Mouse (Mus musculus): ENCODE results near the gene Cdc42ep2. TPM values are rescaled to one million over a fixed set of nuclear protein-coding genes. Genes with fewer than 3 reads are reported as not detected.

Cdc42ep2 gene
- 10 to 100 TPM; 11.4 TPM for total RNA-seq (2021)
- long read RNA-seq, experiment 1, transcript Cdc42ep2-201 (2 exons, 3,411 nt) = major isoform, 13 of 17 reads
- long read RNA-seq, experiment 1, partial matches to known transcripts = 0 of 17 reads
- long read RNA-seq, experiment 1, other reads (novel, unspliced or antisense) = 4 of 17 reads
- long read RNA-seq, experiment 2, transcript Cdc42ep2-201 (2 exons, 3,411 nt) = major isoform, 36 of 38 reads
- long read RNA-seq, experiment 2, partial matches to known transcripts = 0 of 38 reads
- long read RNA-seq, experiment 2, other reads (novel, unspliced or antisense) = 2 of 38 reads

DNA sequence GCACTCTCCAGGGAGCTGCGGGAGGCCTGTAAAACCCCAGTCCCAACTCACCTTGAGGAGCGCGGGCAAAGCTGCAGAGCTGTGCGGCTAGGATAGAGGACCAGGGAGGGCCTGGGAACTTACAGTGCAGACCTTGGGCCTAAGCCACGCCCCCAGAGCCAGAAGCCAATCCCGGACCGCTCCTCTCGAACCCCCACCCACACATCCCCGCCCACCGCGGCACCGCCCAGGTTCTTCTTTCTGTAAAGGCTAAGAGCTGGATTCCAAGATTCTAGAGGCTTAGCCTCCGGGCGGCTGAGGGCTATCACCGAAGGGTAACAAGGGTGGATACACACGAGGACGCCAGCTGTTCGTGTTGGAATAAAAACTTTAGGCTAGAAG is at the start of gene Cdc42ep2:
TSS of gene Cdc42ep2 (minus strand) at position 104 of the 381 bp plus-strand sequence.
- peak; percentile 86 to 90 for DNase-seq (ENCODE audit: low spot score in 2 of 2)

DNA sequence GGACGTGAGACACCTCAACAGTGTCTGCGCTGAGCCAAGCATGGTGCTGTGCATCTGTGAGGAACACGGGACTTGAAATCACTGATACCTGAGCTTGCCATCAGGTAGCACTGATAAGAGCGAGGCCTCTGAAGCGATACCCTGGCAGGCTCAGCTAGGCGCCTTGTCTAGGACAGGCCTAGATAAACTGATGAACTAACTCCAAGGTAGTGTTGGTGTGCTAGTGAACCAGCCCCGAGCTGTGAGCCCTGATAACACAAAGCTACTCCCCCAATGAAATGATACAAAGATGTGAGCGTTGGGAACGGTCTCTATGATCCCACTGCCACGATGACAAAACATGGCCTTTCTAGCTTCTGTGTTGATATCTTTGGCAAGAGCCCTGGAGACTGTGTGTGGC is 43.0 kb upstream of the Cdc42ep2 start:
- no peak for DNase-seq (ENCODE audit: low spot score in 2 of 2)

DNA sequence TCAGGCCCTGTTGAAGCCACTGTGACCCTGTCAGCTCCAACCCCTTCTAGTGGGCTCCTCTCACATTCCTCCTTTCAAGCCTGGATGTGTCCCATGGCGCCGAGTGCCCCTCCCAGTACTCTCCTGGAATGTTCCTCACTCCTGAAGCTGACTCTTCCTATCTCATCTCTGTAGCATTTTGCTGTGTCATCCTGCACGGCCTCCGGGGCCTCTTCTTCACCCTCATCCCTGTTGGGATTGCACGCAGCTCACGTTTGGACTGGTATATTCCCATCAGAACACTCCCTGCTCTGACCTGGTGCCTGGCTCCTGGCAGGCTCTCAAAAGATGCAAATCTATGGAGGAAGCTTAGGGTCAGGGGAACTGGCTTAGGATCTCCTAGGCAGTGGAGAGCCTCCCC is 42.2 kb upstream of the Cdc42ep2 start:
- no peak for DNase-seq (ENCODE audit: low spot score in 2 of 2)

DNA sequence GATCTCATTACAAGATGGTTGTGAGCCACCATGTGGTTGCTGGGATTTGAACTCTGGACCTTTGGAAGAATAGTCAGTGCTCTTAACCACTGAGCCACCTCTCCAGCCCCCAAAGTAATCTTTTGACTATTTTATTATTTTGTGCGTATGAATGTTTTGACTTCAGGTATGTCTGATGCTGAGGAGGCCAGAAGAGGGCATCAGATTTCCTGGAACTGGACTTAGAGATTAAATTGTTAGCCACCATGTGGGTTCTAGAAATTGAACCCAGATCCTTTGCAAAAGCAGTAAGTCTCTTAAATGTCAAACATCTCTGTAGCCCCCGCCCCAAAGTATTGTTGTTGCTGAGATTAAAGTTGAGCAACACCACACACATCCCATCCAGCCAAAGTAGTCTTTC is 41.3 kb upstream of the Cdc42ep2 start:
- DNase-seq (ENCODE audit: low spot score in 2 of 2) = no peak

DNA sequence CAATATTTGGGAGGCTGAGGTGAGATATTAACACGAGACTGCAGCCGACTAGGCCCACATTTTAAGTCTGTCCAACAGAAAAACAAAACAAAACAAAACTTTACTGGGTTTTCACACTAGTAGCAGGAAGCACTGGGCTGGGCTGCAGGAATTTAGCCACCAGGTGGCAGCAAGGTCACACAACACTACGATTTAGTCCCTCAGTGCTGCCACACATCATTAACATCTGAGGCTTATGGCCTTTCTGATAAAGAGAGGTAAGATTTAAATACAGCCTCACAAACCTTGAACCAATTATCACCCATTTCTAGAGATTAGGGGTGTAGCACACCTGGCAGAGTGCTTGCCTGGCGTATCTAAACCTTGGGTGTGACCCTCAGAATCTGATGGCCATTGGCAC is 40.7 kb upstream of the Cdc42ep2 start:
- DNase-seq (ENCODE audit: low spot score in 2 of 2) = peak in 1 of 2 experiments; percentile 56

DNA sequence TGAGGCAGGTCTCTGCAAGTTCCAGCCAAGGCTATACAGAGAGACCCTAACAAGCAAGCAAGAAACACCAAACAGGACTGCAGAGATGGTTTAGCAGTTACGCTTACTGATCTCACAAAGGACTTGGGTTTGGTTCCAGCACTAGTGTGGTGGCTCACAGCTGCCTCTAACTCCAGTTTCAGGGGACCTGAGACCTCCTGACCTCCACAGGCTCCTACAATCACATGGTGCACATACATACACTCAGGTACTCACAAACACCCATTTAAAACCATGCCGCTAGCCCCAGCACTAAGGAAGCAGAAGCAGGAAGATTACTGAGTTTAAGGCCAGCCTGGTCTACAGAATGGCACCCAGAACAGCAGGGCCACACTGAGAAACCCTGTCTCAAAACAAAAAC is 40.2 kb upstream of the Cdc42ep2 start:
- DNase-seq (ENCODE audit: low spot score in 2 of 2) = no peak

DNA sequence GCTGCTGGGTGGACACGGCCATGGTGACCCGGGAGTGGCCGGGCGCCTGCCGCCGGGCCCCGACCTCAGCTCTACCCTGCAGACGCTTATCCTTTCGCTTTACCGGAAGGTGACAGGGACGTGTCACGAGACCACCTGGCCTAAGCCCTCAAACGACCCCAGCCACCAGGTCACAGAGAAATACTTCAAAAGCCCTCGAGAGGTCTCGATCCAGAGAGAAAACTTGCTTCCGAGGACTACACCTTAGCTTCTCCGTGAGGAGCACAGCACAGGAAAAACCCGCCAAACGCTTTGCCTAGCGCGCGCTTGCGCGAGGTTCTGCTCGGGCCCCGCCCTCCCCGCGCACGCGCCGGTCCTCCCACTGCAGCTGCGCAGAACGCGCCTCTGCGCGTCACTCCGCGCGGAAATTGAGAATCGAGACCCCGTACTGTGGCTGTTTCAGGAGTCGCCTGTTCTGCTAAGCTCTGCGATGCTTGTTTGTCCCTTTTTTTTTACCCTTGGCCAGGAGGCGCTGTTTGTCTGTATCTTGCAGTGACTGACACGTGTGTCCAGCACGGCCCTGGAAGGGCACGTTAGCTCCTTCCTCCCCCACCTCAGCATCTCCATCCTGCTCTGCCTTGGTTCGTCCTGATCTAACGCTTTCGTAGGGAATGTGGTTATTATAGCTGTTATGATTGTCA is 39.4 kb upstream of the Cdc42ep2 start, which contains the start of gene Pola2:
TSS of gene Pola2 (minus strand) at position 320 of the 680 bp plus-strand sequence.
- DNase-seq (ENCODE audit: low spot score in 2 of 2) = peak; percentile 72 to 78

DNA sequence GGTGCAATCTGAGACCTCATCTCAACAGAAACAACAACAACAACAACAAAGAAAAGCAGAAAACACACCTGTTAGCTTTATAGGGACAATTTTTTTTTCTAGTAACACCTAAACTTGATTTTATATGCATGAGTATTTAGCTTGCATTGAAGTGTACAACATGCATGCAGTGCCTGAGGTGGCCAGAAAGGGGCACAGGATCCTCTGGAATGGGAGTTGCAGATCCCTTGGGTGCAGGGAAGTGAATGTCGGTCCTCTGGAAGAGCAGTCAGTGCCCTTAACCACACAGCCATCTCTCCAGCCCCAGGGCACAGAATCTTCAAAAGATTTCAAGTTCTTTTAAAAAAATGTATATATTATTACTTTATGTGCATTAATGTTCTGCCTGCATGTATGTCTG is 38.0 kb upstream of the Cdc42ep2 start:
- DNase-seq (ENCODE audit: low spot score in 2 of 2) = no peak

DNA sequence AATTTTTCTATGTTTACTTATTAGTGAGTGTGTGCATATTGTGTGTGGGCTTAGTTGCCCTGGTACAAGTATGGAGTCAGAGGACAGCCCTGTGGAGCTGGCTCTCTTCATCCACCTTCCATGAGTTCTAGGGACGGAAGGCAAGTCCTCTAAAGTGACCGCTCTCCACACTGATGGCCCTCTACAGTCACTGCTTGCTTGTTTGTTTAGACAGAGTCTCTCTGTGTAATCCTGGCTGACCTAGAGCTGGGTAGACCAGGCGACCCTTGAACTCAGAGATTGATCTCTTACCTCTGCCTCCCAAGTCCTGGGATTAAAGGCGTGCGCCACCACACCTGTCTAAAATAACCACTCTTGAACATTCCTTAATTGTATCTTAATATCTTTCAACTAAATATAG is 32.8 kb upstream of the Cdc42ep2 start:
- DNase-seq (ENCODE audit: low spot score in 2 of 2) = no peak

DNA sequence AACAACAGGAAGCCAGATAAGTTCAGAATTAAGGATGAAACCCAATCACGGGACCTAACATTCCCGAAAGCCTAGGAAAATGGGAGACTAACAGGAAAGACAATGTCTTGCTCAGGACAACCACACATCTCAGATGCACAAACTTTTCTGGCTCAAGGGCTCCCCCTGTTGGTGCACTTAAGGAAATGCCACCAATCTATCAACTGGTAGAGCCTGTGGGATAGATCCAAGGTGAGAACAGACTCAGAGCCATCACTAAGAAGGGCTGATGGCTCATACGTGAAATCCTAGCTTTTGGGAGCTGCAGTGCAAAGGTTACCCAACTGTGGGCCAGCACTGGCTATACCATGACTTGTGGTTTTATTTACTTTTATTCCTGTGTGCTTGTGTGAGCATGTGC is 32.1 kb upstream of the Cdc42ep2 start:
- peak; percentile 51 to 74 for DNase-seq (ENCODE audit: low spot score in 2 of 2)

DNA sequence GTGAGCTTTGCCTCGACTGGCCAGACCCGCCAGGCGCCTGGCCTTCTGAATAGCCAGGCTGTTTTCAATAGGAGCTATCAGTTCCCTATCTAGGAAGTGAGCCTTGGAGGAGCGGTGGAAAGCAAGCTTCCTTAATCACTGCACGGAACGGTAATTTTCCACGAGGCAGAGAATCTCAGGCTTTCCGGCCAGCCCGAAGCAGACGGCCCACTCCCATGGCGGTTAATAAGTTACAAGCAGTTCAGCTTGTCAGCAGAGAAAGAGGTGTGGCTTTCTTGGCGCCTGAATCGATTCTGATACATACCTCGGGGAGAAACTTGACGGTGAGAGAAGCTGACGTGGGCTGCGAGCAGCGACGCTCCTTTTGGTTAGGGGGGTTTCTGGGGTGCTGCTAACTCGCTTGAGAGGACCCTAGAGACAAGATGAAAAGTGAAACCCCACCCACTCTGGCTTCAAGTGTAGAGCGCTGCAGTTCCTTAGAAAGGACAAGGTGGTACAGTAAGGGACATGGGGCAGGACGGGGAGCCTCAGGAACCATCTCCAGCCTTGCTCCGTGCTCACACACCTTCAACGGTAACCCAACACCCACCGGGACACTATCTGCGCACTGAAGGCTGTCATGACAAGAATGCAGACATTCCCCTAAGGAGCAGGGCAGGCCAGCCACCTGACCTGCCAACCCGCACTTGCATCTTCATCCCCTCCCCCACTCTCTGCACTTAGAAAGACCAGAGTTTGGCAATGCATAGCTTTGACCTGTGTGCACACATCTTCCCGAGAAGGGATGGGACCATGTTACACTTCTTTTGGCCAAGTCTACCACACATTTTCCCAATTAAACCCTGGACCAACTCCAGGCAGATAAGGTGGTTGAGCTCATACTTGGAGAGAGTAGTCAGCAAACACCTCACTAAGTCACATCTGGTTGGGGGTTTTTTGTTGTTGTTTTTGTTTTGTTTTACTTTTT is 31.4 kb upstream of the Cdc42ep2 start:
- no peak for DNase-seq (ENCODE audit: low spot score in 2 of 2)

DNA sequence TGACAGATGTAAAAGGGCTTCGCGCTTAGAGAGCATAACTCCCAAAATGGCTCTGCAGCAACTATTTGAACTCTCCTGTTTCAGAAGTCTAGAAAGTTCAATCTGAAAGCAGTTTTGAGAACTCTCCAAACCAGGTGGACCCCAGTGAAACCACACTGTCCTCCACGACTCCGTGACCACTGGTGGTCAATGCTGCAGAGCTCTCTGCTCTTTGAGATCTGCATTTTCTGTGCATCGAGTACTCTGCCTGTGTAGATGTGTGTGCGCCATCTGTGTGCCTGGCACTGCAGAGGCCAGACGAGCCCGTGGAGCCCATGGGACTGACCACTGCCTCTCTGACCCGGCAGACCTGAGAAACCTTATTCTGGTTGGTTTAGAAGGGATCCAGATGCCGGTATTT is 30.3 kb upstream of the Cdc42ep2 start:
- no peak for DNase-seq (ENCODE audit: low spot score in 2 of 2)

DNA sequence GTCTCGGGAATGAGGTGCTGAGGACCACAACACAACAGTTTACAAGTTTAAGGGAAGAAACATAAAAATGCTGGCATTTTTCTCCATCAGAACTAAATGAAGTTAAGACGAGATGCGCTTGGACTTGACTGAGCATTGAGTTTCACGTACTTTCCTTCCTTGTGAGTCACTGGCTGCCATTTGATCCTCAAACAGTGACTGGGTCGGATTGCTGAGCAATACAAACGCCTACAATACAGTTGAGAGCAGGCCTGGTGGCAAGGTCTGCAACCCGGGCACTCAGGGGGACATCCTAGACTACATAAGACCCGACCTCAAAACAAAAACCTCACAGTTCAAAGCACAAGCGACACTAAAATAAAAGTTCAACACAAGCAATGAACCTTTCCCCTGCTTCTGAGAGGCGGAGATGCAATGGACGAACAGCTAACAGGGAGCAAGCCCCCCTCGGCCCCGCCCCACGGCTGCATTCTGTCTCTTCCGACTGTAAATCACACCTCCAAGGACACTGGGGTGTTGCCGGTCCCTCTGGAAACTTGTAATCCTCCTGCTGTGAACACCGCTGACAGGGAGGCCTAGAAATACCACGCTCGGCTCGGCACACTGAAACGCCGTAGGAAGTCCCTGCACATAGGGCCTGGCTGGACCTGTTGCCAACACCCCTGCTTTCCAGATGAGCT is 29.6 kb upstream of the Cdc42ep2 start:
- DNase-seq (ENCODE audit: low spot score in 2 of 2) = no peak

DNA sequence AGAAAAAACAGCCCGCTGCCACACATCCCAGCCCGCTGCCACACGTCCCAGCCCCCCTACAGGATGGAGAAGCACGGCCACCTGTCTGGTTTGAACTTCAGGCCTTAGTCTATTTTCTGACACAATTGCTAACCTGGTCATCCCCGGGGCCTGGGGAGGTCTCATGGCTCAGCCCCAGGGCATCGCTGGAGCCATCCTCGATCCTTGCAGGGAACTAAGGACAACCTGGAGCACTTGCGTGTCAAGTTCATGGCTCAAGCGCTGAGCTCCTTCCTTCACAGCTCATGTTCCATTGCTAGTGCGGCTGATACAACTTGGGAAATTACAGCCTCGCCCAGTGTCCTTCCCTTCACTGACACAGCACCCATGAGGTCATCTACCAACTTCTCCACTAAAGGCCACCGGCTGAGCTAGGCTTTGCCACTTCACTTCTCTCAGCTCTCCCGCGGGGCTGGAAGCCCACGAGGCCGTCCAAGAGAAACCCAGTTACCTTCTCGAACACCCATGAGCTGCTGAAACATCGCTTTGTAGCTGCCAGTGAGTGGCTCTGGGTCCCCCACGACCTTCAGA is 28.7 kb upstream of the Cdc42ep2 start:
- DNase-seq (ENCODE audit: low spot score in 2 of 2) = no peak

DNA sequence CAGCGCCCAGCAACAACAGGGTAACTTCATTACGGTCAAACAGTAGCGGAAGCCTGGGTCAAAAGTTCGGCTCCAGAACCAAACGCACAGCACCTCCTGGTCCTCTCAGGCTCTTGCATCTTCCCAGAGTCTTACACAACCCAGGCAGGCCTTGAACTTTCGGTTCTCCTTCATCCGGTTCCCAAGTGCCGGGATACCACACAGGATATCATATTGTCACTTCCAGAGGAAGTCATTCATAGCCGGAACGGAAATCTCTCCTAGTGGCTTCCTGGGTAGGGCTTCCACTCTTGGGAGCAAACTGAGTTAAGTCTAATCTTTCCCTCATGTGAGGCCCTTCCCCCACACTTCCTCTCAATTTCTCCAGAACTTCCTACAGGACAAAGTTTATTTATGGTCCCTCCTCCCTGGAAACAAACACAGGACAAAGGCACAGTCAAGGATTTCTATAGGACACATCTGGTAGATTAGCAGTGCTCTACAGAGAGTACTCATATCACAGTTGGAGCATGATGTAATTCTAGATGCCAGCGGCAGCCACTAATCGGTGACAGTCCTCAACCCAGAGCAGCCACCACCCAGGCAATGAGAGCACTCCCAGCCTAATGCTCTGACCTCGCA is 27.6 kb upstream of the Cdc42ep2 start:
- no peak for DNase-seq (ENCODE audit: low spot score in 2 of 2)

DNA sequence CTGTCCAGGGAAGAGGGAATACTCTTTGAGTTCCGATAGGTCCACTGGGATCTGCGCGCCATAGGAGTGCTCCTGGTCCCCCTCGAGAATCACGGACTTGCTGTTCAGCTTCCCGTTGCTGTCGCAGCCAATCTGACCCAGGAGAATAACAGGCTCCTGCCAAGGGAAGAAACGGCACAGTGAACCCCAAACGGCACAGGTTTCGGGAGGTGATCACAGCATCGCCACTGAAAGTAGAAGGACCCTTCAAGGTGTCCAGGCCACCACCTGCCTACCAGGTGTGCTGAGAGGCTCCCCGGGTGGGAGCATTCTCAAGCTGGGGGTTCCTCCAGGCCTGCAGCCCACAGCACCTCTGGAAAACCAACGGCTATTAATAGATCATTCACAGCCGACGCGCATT is 27.0 kb upstream of the Cdc42ep2 start:
- DNase-seq (ENCODE audit: low spot score in 2 of 2) = no peak

DNA sequence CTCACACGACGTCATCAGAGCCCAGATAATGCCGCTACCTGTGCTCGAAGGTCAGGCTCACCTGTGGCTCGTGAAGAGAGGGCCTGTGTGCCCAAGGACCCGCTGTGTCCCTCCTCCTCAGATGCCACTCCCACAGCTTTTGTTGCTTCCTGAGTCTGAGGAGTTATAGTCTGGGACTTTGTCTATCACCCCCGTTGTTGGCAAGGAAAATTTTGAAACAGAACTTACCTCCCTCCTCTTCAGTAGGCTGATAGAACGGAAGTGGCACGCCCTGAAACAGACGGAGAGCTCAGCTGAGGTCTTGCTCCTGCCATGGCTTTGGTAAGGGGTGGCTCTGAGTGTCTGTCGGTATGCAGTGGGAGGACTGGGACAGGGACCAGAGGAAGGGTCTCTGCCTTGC is 25.6 kb upstream of the Cdc42ep2 start:
- DNase-seq (ENCODE audit: low spot score in 2 of 2) = no peak

DNA sequence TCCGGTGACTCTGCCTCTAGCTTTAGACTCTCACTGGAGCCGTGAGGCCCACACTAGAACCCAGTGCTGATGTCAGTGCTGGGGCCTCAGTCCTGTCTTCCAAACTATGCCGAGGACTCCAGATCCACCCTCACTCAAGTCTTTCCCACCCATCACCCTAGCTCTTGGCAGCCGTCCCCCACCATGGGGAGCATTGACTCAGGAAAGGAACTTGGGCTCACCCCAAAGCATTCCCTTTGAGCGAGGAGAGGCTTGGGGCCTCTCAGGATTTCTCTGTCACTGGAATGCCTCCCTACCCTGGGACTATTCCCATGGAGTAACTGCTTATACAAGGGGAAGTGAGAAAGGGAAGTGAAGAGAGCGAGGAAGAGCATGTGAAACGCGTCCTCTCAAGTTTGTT is 21.3 kb upstream of the Cdc42ep2 start:
- no peak for DNase-seq (ENCODE audit: low spot score in 2 of 2)

DNA sequence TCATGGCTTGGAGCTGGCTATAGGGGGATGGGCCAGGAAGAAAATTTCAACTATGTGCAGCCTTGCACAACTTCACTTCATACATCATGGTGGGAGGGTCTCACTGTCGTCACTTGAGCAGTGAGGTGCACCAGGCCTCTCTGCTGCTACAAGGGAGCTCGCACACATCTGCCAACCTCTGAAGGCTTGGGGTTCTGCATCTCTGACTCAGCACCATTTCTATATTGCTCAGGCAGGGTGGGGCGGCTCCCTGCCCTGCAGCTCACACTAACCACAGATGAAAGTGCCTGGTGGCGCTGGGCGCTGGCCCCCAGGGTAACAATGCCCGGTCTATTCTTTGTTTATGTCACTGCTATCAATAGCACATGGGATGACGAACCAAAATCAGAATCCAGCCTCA is 20.4 kb upstream of the Cdc42ep2 start:
- no peak for DNase-seq (ENCODE audit: low spot score in 2 of 2)

DNA sequence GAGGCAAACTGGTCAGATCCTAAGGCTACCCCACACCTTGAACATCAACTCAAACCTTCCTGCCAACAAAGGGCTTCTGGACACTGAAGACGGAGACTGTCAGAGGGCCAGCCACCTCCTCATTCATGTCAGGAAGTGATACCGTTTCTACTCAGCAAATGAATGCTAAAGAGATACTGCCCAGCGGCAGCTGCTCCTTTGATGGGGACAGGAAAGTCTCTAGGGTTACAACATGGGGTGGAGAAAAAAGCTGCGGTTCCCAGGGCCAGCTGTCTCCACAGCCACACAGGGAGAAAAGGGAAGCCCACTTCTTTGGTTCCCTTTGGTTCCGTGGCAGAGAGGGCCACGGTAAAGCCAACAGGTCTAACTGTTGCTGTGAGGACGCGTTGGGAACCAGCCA is 19.5 kb upstream of the Cdc42ep2 start:
- no peak for DNase-seq (ENCODE audit: low spot score in 2 of 2)

Measured in adrenal gland, postnatal 4 days (tissue).